In genomic region chr11:84963556-84963955, GRCm38 (mm10) we compare ENCODE assay signal across 18 mouse cellular contexts. TPM values are rescaled to one million over a fixed set of nuclear protein-coding genes. Genes with fewer than 3 reads are reported as not detected.
"Had no signal": no experiment of that assay in that cellular context is flagged by ENCODE, and none has a peak within 500 bp of the region (broad histone marks: within the 10 kb centered on the region; RNA-seq: fewer than 3 reads in every experiment).

No protein-coding gene starts in this region.

- H3K9me3 ChIP-seq: midbrain, embryonic 10.5 days; midbrain, embryonic 12.5 days; neural tube, embryonic 13.5 days; neural tube, embryonic 15.5 days had no signal

- H3K4me3 ChIP-seq: midbrain, embryonic 10.5 days; midbrain, embryonic 12.5 days; myocyte; neural tube, embryonic 13.5 days; neural tube, embryonic 15.5 days had no signal

- H3K9ac ChIP-seq: lung, embryonic 14.5 days; midbrain, embryonic 12.5 days; neural tube, embryonic 13.5 days; neural tube, embryonic 15.5 days had no signal

- H3K27ac ChIP-seq: midbrain, embryonic 10.5 days; midbrain, embryonic 12.5 days; neural tube, embryonic 13.5 days; neural tube, embryonic 15.5 days had no signal

- H3K36me3 ChIP-seq: midbrain, embryonic 10.5 days; midbrain, embryonic 12.5 days; neural tube, embryonic 13.5 days; neural tube, embryonic 15.5 days had no signal

- ATAC-seq: midbrain, embryonic 16.5 days had no signal

- H3K4me2 ChIP-seq: lung, embryonic 14.5 days; midbrain, embryonic 12.5 days; neural tube, embryonic 13.5 days; neural tube, embryonic 15.5 days had no signal

- DNase-seq: lung, embryonic 14.5 days; lung, postnatal 10 days; lung, postnatal 4 days; midbrain, embryonic 14.5 days; retina, postnatal 1 day; right cerebral cortex, adult 18-20 months; right cerebral cortex, postnatal 25 days; right cerebral cortex, postnatal 4 days; spleen, adult 18-20 months; thymus, adult 18-20 months; thymus, postnatal 14 days; thymus, postnatal 36 days had no signal

RNA-seq across cellular contexts. Expression of gene Car4, which starts 6.0 kb away (rescaled TPM):
- polyA plus RNA-seq: myocyte had no signal
